Mouse (Mus musculus): ENCODE measurements around the gene Casd1.

Gene Casd1

GRCm38 (mm10) chr6:4600658-4601296 lies at the start of gene Casd1:
TSS of gene Casd1 (plus strand) at chr6:4600839.
- Histone ChIP-seq H3K4me1 (replicated peaks; ENCODE audit: low read depth, low read length) (peaks cover 15% of the 10 kb centered on the region), H3K9me3 (ENCODE audit: low read length) (no peaks in the 10 kb centered on the region), H3K27me3 (ENCODE audit: insufficient read depth, low read length) (peaks cover 17% of the 10 kb centered on the region), H3K36me3 (ENCODE audit: insufficient read depth, low read length) (no peaks in the 10 kb centered on the region), H3K4me3 (replicated peaks; ENCODE audit: low read length) (peak within 1 kb of the TSS; percentile 87)
- no peak for TF ChIP-seq CTCF (conservative IDR thresholded peaks at IDR 0.05; ENCODE audit: low read length)
- TF ChIP-seq NANOG (IDR thresholded peaks at IDR 0.05; ENCODE audit: borderline replicate concordance, low read length), result no peak
- no peak for TF ChIP-seq POU5F1 (IDR thresholded peaks at IDR 0.05; ENCODE audit: borderline replicate concordance, low read length)

- peaks cover 10% of the 10 kb centered on the region for H3K27me3 ChIP-seq (ENCODE audit: insufficient read depth, low read length)
- TF ChIP-seq POU5F1 (IDR thresholded peaks at IDR 0.05; ENCODE audit: borderline replicate concordance, low read length) (no peak), CTCF (conservative IDR thresholded peaks at IDR 0.05; ENCODE audit: low read length) (no peak), NANOG (IDR thresholded peaks at IDR 0.05; ENCODE audit: borderline replicate concordance, low read length) (no peak)
- H3K4me3 ChIP-seq (replicated peaks; ENCODE audit: low read length), result no peak overlapping the region
- H3K9me3 ChIP-seq (ENCODE audit: low read length), result no peaks in the 10 kb centered on the region
- no peaks in the 10 kb centered on the region for H3K36me3 ChIP-seq (ENCODE audit: insufficient read depth, low read length)
- H3K4me1 ChIP-seq (replicated peaks; ENCODE audit: low read depth, low read length), result peaks cover 24% of the 10 kb centered on the region
Measured at GRCm38 (mm10) chr6:4555366-4555765, 45.3 kb upstream of the Casd1 start.

- Histone ChIP-seq H3K36me3 (ENCODE audit: insufficient read depth, low read length) (no peaks in the 10 kb centered on the region), H3K4me1 (replicated peaks; ENCODE audit: low read depth, low read length) (peaks cover 10% of the 10 kb centered on the region; the same call in 1 of the 2 replicates), H3K9me3 (ENCODE audit: low read length) (no peaks in the 10 kb centered on the region), H3K27me3 (ENCODE audit: insufficient read depth, low read length) (peaks cover 17% of the 10 kb centered on the region), H3K4me3 (replicated peaks; ENCODE audit: low read length) (no peak overlapping the region)
- TF ChIP-seq POU5F1 (IDR thresholded peaks at IDR 0.05; ENCODE audit: borderline replicate concordance, low read length), result no peak
- TF ChIP-seq CTCF (conservative IDR thresholded peaks at IDR 0.05; ENCODE audit: low read length), result no peak
- TF ChIP-seq NANOG (IDR thresholded peaks at IDR 0.05; ENCODE audit: borderline replicate concordance, low read length), result no peak
Measured at GRCm38 (mm10) chr6:4557086-4557485, 43.6 kb upstream of the Casd1 start.

GRCm38 (mm10) chr6:4557678-4558077 lies 43.0 kb upstream of the Casd1 start:
- peak overlapping the region; percentile 43; the same call in 1 of the 2 replicates for H3K4me3 ChIP-seq (replicated peaks; ENCODE audit: low read length)
- H3K9me3 ChIP-seq (ENCODE audit: low read length), result no peaks in the 10 kb centered on the region
- H3K36me3 ChIP-seq (ENCODE audit: insufficient read depth, low read length), result no peaks in the 10 kb centered on the region
- H3K27me3 ChIP-seq (ENCODE audit: insufficient read depth, low read length), result peaks cover 22% of the 10 kb centered on the region
- TF ChIP-seq NANOG (IDR thresholded peaks at IDR 0.05; ENCODE audit: borderline replicate concordance, low read length) (no peak), CTCF (conservative IDR thresholded peaks at IDR 0.05; ENCODE audit: low read length) (no peak), POU5F1 (IDR thresholded peaks at IDR 0.05; ENCODE audit: borderline replicate concordance, low read length) (no peak)
- H3K4me1 ChIP-seq (replicated peaks; ENCODE audit: low read depth, low read length), result peaks cover 10% of the 10 kb centered on the region; the same call in 1 of the 2 replicates

- Histone ChIP-seq H3K36me3 (ENCODE audit: insufficient read depth, low read length) (no peaks in the 10 kb centered on the region), H3K4me3 (replicated peaks; ENCODE audit: low read length) (no peak overlapping the region), H3K27me3 (ENCODE audit: insufficient read depth, low read length) (peaks cover 25% of the 10 kb centered on the region), H3K9me3 (ENCODE audit: low read length) (no peaks in the 10 kb centered on the region), H3K4me1 (replicated peaks; ENCODE audit: low read depth, low read length) (peaks cover 10% of the 10 kb centered on the region; the same call in 1 of the 2 replicates)
- TF ChIP-seq CTCF (conservative IDR thresholded peaks at IDR 0.05; ENCODE audit: low read length), result no peak
- TF ChIP-seq NANOG (IDR thresholded peaks at IDR 0.05; ENCODE audit: borderline replicate concordance, low read length), result no peak
- no peak for TF ChIP-seq POU5F1 (IDR thresholded peaks at IDR 0.05; ENCODE audit: borderline replicate concordance, low read length)
Measured at GRCm38 (mm10) chr6:4561156-4561555, 39.5 kb upstream of the Casd1 start.

GRCm38 (mm10) chr6:4561621-4562020 lies 39.0 kb upstream of the Casd1 start:
- H3K4me3 ChIP-seq (replicated peaks; ENCODE audit: low read length), result no peak overlapping the region
- H3K27me3 ChIP-seq (ENCODE audit: insufficient read depth, low read length), result peaks cover 25% of the 10 kb centered on the region
- H3K9me3 ChIP-seq (ENCODE audit: low read length), result no peaks in the 10 kb centered on the region
- TF ChIP-seq POU5F1 (IDR thresholded peaks at IDR 0.05; ENCODE audit: borderline replicate concordance, low read length) (no peak), CTCF (conservative IDR thresholded peaks at IDR 0.05; ENCODE audit: low read length) (no peak), NANOG (IDR thresholded peaks at IDR 0.05; ENCODE audit: borderline replicate concordance, low read length) (no peak)
- H3K4me1 ChIP-seq (replicated peaks; ENCODE audit: low read depth, low read length), result peaks cover 10% of the 10 kb centered on the region; the same call in 1 of the 2 replicates
- H3K36me3 ChIP-seq (ENCODE audit: insufficient read depth, low read length), result no peaks in the 10 kb centered on the region

GRCm38 (mm10) chr6:4562401-4562800 lies 38.2 kb upstream of the Casd1 start:
- peaks cover 8% of the 10 kb centered on the region; the same call in 1 of the 2 replicates for H3K4me1 ChIP-seq (replicated peaks; ENCODE audit: low read depth, low read length)
- H3K27me3 ChIP-seq (ENCODE audit: insufficient read depth, low read length), result peaks cover 25% of the 10 kb centered on the region
- H3K36me3 ChIP-seq (ENCODE audit: insufficient read depth, low read length), result no peaks in the 10 kb centered on the region
- no peak for TF ChIP-seq POU5F1 (IDR thresholded peaks at IDR 0.05; ENCODE audit: borderline replicate concordance, low read length)
- TF ChIP-seq NANOG (IDR thresholded peaks at IDR 0.05; ENCODE audit: borderline replicate concordance, low read length), result no peak
- TF ChIP-seq CTCF (conservative IDR thresholded peaks at IDR 0.05; ENCODE audit: low read length), result no peak
- H3K4me3 ChIP-seq (replicated peaks; ENCODE audit: low read length), result no peak overlapping the region
- no peaks in the 10 kb centered on the region for H3K9me3 ChIP-seq (ENCODE audit: low read length)

GRCm38 (mm10) chr6:4563477-4563876 lies 37.2 kb upstream of the Casd1 start:
- Histone ChIP-seq H3K4me1 (replicated peaks; ENCODE audit: low read depth, low read length) (no peaks in the 10 kb centered on the region; the same call in 1 of the 2 replicates), H3K27me3 (ENCODE audit: insufficient read depth, low read length) (peaks cover 30% of the 10 kb centered on the region), H3K4me3 (replicated peaks; ENCODE audit: low read length) (no peak overlapping the region), H3K9me3 (ENCODE audit: low read length) (no peaks in the 10 kb centered on the region), H3K36me3 (ENCODE audit: insufficient read depth, low read length) (no peaks in the 10 kb centered on the region)
- no peak for TF ChIP-seq POU5F1 (IDR thresholded peaks at IDR 0.05; ENCODE audit: borderline replicate concordance, low read length)
- TF ChIP-seq NANOG (IDR thresholded peaks at IDR 0.05; ENCODE audit: borderline replicate concordance, low read length), result no peak
- TF ChIP-seq CTCF (conservative IDR thresholded peaks at IDR 0.05; ENCODE audit: low read length), result no peak

Data from E14TG2a.4 (cell line).